Mouse (Mus musculus) thymus, adult 2 months (tissue): ENCODE results near the gene Tmem100.

Experiments
- CTCF ChIP-seq: fragments of 200-500 bp; IDR thresholded peaks from 2 replicates; pipeline ENCODE4 v1.5.1; 2012; ENCODE audit warnings: mild to moderate bottlenecking, control low read depth, low read length, moderate library complexity, borderline replicate concordance; ENCODE audit not compliant: control insufficient read depth, poor library complexity, insufficient read depth; ENCODE audit errors: extremely low read depth
- POLR2A ChIP-seq: fragments of 200-500 bp; IDR thresholded peaks from 2 replicates; pipeline ENCODE4 v1.6.1; 2012; ENCODE audit warnings: mild to moderate bottlenecking, low read length, control low read depth, moderate library complexity; ENCODE audit not compliant: control insufficient read depth, poor library complexity, insufficient read depth; ENCODE audit errors: extremely low read depth

- TF ChIP-seq CTCF: no peak
- TF ChIP-seq POLR2A: no peak
These were observed 28.5 kb upstream of the Tmem100 start for GRCm38 (mm10) chr11:90001396-90002230.
